Mouse (Mus musculus): Measurements from ENCODE around the gene Nbr1. TPM values are rescaled to one million over a fixed set of nuclear protein-coding genes. Genes with fewer than 3 reads are reported as not detected.
"Not testable (repeated sequence)": the region's sequence is repeated elsewhere in the genome, so short reads cannot be mapped to it uniquely, and the experiment has no call there.

Nbr1 gene
- polyA plus RNA-seq, 1 experiment from 2014 or later = 104 TPM

DNA sequence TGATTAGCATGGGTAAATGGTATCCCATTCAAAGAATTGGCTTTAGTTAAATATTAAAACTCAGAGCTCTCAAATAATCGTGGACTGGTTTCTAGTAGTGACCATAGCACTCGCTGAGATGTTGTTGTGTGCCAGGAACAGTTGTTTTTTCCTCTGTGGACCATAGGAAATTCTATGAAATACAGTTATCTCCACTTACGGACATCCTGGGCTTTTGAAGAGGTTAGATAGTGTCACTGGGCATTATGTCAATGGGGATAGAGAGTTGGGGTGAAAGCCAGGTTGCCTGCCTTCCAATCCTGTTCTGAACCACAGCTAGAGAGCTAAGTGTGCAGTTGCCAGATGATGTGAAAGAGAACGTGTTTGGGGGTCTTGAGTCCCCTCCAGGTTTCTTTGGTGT, 33.9 kb downstream of the Nbr1 start:
- Histone ChIP-seq H3K4me2 (no peak overlapping the region), H3K9me3 (no peaks in the 10 kb centered on the region), H3K4me1 (replicated peaks) (peaks cover 11% of the 10 kb centered on the region), H3K4me3 (no peak overlapping the region), H3K27me3 (no peaks in the 10 kb centered on the region), H3K27ac (no peak overlapping the region), H3K9ac (no peak overlapping the region), H3K36me3 (peaks cover 21% of the 10 kb centered on the region)
- ATAC-seq (ENCODE audit: low FRiP score) = no peak
- 84% methylated on average over 4 of the region's 4 CpGs for WGBS

DNA sequence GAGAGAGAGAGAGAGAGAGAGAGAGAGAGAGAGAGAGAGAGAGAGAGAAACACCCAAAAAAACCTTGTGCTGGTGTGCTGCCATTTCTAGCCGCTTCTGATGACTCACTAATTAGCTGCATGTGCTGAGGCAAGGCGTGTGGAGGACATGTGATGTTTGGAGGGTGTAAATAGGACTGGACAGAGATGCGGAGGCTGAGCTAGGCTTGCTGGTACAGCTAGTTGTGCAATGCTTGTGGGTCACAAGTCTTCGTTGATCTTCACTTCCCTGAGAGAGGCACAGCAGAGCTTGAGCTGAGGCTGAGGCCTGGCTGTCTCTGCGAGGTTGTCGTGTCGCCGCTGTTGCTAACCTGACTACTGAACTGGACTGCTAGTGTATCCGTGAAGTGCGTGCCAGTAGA, 35.7 kb downstream of the Nbr1 start:
- Histone ChIP-seq H3K27me3 (no peaks in the 10 kb centered on the region), H3K27ac (no peak overlapping the region), H3K36me3 (peaks cover 15% of the 10 kb centered on the region), H3K9me3 (no peaks in the 10 kb centered on the region), H3K4me3 (no peak overlapping the region), H3K9ac (no peak overlapping the region), H3K4me2 (no peak overlapping the region), H3K4me1 (replicated peaks) (no peaks in the 10 kb centered on the region)
- WGBS = 94% methylated on average over 10 of the region's 10 CpGs
- no peak for ATAC-seq (ENCODE audit: low FRiP score)

DNA sequence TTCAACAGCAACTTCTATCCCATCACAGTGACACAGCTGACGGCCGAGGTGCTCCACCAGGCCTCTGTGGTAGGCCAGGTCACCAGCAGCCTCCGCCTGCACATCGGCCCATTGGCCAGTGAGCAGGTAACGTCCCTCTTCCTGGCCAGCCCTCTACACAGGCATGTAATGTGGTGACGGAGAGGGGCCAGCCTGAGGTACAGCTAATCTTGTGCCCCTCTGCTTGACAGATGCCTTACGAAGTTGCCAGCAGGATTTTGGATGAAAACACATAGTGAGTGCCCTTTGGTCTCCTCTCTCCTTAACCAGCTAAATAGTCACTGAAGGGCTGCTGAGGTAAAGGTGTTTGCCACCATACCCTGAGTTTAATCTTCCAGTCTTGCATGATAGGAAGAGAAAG, 36.9 kb downstream of the Nbr1 start:
- no peak for ATAC-seq (ENCODE audit: low FRiP score)
- 90% methylated on average over 7 of the region's 7 CpGs for WGBS

DNA sequence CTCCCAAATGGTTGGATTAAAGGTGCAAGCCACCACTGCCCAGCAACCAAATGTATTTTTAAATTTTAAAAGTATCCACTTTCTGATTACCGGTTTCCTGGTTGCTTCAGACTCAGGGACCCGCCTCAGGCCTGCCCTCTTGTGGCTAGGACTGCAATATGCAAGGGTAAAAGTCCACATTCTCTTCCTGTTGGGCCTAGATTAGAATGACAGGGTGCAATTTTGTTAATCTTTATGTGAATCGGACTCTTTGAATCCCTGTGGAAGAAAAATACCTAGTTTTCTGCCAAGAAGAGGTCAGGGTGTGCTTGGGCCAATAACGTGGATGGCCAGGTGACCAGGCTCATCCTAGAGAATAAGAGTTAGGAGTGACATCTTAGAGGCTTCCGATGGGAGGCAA, 37.5 kb downstream of the Nbr1 start:
- Histone ChIP-seq H3K27me3 (no peaks in the 10 kb centered on the region), H3K4me2 (no peak overlapping the region), H3K27ac (no peak overlapping the region), H3K4me1 (replicated peaks) (no peaks in the 10 kb centered on the region), H3K36me3 (peaks cover 15% of the 10 kb centered on the region), H3K4me3 (no peak overlapping the region), H3K9me3 (no peaks in the 10 kb centered on the region), H3K9ac (no peak overlapping the region)
- WGBS = 29% methylated on average over 5 of the region's 5 CpGs
- ATAC-seq (ENCODE audit: low FRiP score) = no peak

More for the DNA sequence above, 36.9 kb downstream of the Nbr1 start:
- H3K4me1 ChIP-seq (replicated peaks) = no peaks in the 10 kb centered on the region
- no peak overlapping the region for H3K9ac ChIP-seq
- no peak overlapping the region for H3K4me3 ChIP-seq
- no peaks in the 10 kb centered on the region for H3K9me3 ChIP-seq
- H3K4me2 ChIP-seq = no peak overlapping the region
- H3K36me3 ChIP-seq = peaks cover 15% of the 10 kb centered on the region
- no peaks in the 10 kb centered on the region for H3K27me3 ChIP-seq
- no peak overlapping the region for H3K27ac ChIP-seq

DNA sequence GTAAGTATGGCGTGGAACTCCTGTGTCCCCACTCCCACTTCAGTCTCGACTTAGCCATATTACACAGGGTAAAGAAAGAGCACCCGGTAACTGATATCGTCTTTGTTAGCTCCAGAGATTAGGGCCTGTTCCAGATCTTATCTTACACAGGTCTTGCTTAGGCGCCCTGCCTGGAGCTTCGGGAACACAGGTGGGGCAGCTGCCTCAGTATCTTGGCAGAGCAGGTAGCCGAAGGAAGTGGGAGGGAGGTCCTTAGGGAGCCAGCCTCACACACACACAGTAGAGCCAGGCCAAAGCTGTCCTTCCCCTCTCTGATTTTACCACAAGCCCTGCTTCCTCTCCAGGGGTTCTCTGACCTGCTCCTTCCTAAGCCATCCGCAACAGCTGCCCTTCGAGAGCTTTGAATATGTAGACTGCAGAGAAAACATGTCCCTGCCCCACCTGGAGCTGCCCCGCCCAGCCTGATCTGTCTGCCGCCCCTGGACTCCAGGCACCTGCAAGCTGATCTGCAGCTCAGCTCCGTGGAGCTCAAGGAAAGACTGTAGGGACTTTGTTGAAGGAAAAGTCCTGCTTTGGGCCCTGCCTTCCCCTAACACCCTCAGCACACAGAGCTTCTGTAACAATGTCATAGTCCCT, 38.2 kb downstream of the Nbr1 start:
- H3K36me3 ChIP-seq = peaks cover 15% of the 10 kb centered on the region
- H3K9ac ChIP-seq = 0 out of 2 replicates have a peak overlapping the region, but pooled peaks have one; percentile 0
- H3K27ac ChIP-seq = no peak overlapping the region
- no peaks in the 10 kb centered on the region for H3K9me3 ChIP-seq
- no peak for ATAC-seq (ENCODE audit: low FRiP score)
- H3K4me3 ChIP-seq = no peak overlapping the region
- H3K27me3 ChIP-seq = no peaks in the 10 kb centered on the region
- no peaks in the 10 kb centered on the region for H3K4me1 ChIP-seq (replicated peaks)
- WGBS = 77% methylated on average over 12 of the region's 12 CpGs
- H3K4me2 ChIP-seq = no peak overlapping the region

DNA sequence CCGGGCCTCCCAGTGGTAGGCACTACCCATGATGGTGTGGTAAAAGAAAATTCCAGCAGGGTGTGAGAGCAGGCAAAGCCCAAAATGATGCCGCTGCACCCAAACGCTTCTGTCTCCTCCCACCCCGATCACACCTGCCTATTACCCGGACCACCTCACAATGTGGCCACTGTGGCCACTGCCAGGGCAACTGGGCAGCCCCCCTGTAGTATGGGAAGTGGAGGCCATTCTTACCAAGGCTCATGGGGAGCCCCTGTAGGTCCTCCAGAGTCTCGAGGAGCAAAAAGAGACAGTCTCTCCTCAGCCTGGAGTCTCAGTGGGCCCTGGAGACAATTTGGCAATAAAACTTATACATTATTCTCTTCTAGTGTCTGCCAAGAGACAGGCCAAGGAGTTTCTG, 47.2 kb downstream of the Nbr1 start, which contains the start of gene Gm11634:
Gm11634 (minus strand) TSS at position 101 of the 400 bp plus-strand sequence.
- H3K4me2 ChIP-seq = no peak within 1 kb of the TSS
- 82% methylated on average over 6 of the region's 6 CpGs for WGBS
- no peaks in the 10 kb centered on the region for H3K9me3 ChIP-seq
- no peak for ATAC-seq (ENCODE audit: low FRiP score)
- H3K9ac ChIP-seq = no peak within 1 kb of the TSS
- 0 out of 2 replicates have a peak, but pooled peaks cover under 1% of the 10 kb centered on the region for H3K4me1 ChIP-seq (replicated peaks)
- 0 out of 2 replicates have a peak, but pooled peaks cover 11% of the 10 kb centered on the region for H3K27me3 ChIP-seq
- no peaks in the 10 kb centered on the region for H3K36me3 ChIP-seq
- no peak within 1 kb of the TSS for H3K27ac ChIP-seq
- no peak within 1 kb of the TSS for H3K4me3 ChIP-seq

DNA sequence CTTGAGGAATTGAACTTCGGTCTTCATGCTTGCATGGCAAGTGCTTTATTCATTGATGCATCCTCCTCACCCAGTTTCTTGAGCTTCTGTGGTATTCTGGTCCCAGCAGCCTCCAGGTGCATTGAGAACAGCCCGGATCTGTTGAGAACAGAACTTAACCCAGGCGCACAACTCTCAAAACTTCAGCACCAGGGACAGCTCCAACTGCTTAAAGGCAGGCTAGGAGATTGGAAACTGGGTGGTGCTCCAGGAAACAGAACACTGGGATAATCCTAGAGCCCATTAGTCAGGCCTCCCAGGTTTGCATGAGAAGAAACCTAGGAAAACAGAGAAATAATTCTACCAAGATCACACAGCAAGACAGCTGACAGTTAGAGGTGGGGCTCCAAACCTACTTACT, 50.5 kb downstream of the Nbr1 start:
- no peaks in the 10 kb centered on the region for H3K9me3 ChIP-seq
- ATAC-seq (ENCODE audit: low FRiP score) = no peak
- 13% methylated on average over 3 of the region's 3 CpGs for WGBS
- H3K4me2 ChIP-seq = no peak overlapping the region
- 0 out of 2 replicates have a peak, but pooled peaks cover 11% of the 10 kb centered on the region for H3K27me3 ChIP-seq
- H3K4me1 ChIP-seq (replicated peaks) = peaks cover 5% of the 10 kb centered on the region; the same call in 1 of the 2 replicates
- H3K9ac ChIP-seq = no peak overlapping the region
- H3K27ac ChIP-seq = no peak overlapping the region
- H3K36me3 ChIP-seq = no peaks in the 10 kb centered on the region
- H3K4me3 ChIP-seq = no peak overlapping the region

DNA sequence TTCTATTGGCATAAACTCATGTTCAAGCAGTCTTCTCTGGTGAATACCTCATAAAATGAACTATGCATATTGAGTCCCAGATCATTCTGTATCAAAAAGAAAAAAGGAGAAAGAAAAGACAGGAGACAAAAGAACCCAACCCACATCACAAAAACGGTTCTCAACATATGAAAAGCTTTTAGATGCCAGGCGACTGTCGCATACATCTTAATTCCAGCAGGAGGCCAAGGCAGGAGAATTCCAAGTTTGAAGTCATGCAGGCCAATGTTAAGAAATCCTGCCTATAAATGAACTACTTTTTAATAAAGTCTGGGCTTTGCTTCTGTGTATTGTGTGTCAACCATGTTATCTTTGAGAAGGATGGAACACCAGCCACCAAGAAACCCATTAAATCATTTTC, 52.2 kb downstream of the Nbr1 start:
- under 1% methylated on average over 3 of the region's 3 CpGs for WGBS
- 0 out of 2 replicates have a peak overlapping the region, but pooled peaks have one; percentile 53 for H3K27ac ChIP-seq

DNA sequence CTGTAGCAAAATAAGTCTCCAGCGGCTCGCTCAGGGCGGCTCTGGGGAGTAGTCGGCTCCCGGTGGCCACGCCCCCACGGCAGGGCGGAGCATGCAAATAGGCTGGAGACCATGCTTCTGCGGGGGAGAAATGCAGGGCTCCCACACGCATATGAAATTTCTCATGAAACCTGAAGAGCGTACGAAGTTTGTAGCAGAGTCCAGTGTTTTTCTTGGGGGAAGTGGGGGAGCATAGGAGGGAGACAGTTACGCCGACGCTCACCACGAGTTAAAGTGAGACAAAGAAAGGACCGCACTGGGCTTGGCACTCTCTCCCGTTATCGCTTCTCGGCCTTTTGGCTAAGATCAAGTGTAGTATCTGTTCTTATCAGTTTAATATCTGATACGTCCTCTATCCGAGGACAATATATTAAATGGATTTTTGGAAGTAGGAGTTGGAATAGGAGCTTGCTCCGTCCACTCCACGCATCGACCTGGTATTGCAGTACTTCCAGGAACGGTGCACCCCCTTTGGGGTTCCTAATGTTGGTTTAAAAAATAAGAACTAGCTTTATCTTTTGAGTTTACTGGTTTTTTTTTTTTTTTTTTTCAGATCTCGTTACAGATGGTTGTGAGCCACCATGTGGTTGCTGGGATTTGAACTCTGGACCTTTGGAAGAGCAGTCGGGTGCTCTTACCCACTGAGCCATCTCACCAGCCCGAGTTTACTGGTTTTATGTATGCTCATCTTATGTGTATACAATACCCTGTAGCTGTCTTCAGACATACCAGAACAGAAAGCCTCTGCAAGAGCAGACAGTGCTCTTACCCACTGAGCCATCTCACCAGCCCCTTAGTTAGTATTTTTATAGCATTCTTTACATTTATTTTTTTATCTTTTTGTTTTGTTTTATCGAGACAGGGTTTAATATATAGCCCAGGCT, 52.8 kb downstream of the Nbr1 start:
- H3K27ac ChIP-seq = peak overlapping the region; percentile 53; the same call in 1 of the 2 replicates
- 0 out of 2 replicates have a peak, but pooled peaks have one; percentile 61 for ATAC-seq (ENCODE audit: low FRiP score)

More for the DNA sequence above, 52.2 kb downstream of the Nbr1 start:
- Histone ChIP-seq H3K9me3 (no peaks in the 10 kb centered on the region), H3K27me3 (0 out of 2 replicates have a peak, but pooled peaks cover 11% of the 10 kb centered on the region), H3K4me3 (peak overlapping the region; percentile 40), H3K9ac (0 out of 2 replicates have a peak overlapping the region, but pooled peaks have one; percentile 53), H3K36me3 (no peaks in the 10 kb centered on the region), H3K4me1 (replicated peaks) (peaks cover 5% of the 10 kb centered on the region; the same call in 1 of the 2 replicates), H3K4me2 (peak overlapping the region; percentile 57)
- no peak for ATAC-seq (ENCODE audit: low FRiP score)

DNA sequence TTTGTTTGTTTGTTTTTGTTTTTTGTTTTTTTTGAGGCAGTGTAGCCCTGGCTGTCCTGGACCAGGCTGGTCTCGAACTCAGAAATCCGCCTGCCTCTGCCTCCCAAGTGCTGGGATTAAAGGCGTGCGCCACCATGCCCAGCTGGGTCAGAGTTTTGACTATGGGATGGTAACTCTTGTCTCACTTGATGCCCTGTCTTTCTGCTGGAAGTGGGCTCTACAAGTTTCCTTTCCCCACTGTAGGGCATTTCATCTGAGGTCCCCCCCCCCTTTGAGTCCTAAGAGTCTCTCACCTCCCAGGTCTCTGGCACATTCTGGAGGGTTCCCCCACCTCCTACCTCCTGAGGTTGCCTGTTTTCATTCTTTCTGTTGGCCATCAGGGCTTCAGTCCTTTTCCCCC, 55.2 kb downstream of the Nbr1 start:
- not testable (repeated sequence) for H3K9me3 ChIP-seq; H3K4me3 ChIP-seq; H3K36me3 ChIP-seq; H3K9ac ChIP-seq; H3K27ac ChIP-seq; ATAC-seq (ENCODE audit: low FRiP score); H3K4me1 ChIP-seq (replicated peaks); H3K27me3 ChIP-seq; H3K4me2 ChIP-seq
- WGBS = 92% methylated on average over 4 of the region's 4 CpGs

More for the DNA sequence above, 52.8 kb downstream of the Nbr1 start:
- peak overlapping the region; percentile 40 for H3K4me3 ChIP-seq
- H3K9ac ChIP-seq = peak overlapping the region; percentile 53; the same call in 1 of the 2 replicates
- H3K9me3 ChIP-seq; H3K36me3 ChIP-seq; H3K4me1 ChIP-seq (replicated peaks): not testable (repeated sequence)
- WGBS = 1% methylated on average over 30 of the region's 30 CpGs
- peak overlapping the region; percentile 57 for H3K4me2 ChIP-seq
- 0 out of 2 replicates have a peak, but pooled peaks cover 11% of the 10 kb centered on the region for H3K27me3 ChIP-seq

DNA sequence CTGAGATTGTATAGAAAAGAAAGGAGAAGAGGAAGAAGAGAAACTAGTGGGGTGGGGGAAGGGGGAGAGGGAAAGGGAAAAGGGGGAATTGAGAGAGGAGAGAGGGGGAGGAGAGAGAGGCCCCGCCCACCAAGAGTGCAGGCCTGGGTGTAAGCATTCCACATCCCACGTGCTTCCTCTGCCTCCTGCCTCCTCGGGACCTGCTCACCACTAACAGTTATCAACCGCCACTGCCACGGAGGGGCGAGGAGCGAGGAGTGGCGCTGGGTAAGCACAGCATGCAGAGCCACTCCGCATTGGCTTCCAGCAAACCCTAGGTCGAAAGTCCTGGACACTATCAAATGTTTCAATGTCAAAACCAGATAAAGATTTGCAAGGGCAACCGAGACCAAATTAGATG, 58.5 kb downstream of the Nbr1 start:
- Histone ChIP-seq H3K27ac (no peak overlapping the region), H3K9me3 (no peaks in the 10 kb centered on the region), H3K4me1 (replicated peaks) (no peaks in the 10 kb centered on the region), H3K27me3 (0 out of 2 replicates have a peak, but pooled peaks cover 2% of the 10 kb centered on the region), H3K4me2 (no peak overlapping the region), H3K4me3 (no peak overlapping the region), H3K9ac (no peak overlapping the region), H3K36me3 (no peaks in the 10 kb centered on the region)
- 43% methylated on average over 11 of the region's 11 CpGs for WGBS
- ATAC-seq (ENCODE audit: low FRiP score) = no peak

DNA sequence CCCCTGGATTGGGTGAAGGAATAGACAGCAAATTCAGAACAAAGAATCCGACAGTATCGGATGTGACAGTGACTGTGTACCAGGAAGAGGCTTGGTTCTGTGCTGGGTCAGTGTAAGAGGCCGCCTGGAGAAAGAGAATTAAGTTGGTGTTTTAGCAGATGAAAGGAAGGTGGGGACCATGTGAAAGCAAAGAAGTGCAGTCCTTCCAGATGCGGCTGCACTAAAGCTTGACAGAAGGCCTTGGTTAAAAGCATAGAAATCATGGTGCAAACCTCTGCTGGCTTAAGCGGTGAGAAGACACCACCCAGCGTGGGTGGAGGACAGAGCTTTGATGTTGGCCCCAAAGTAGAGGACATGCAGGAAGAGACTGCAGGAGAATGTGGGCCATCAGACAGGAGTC, 61.6 kb downstream of the Nbr1 start:
- peaks cover 20% of the 10 kb centered on the region for H3K4me1 ChIP-seq (replicated peaks)
- ATAC-seq (ENCODE audit: low FRiP score) = no peak
- no peak overlapping the region for H3K27ac ChIP-seq
- no peak overlapping the region for H3K4me2 ChIP-seq
- H3K9me3 ChIP-seq = no peaks in the 10 kb centered on the region
- 80% methylated on average over 6 of the region's 6 CpGs for WGBS
- no peaks in the 10 kb centered on the region for H3K36me3 ChIP-seq
- H3K4me3 ChIP-seq = no peak overlapping the region
- no peak overlapping the region; the same call in 1 of the 2 replicates for H3K9ac ChIP-seq
- 0 out of 2 replicates have a peak, but pooled peaks cover 2% of the 10 kb centered on the region for H3K27me3 ChIP-seq

All from hindbrain, embryonic 13.5 days (tissue).